Mouse (Mus musculus): ENCODE data around the gene Olfm2.

DNA sequence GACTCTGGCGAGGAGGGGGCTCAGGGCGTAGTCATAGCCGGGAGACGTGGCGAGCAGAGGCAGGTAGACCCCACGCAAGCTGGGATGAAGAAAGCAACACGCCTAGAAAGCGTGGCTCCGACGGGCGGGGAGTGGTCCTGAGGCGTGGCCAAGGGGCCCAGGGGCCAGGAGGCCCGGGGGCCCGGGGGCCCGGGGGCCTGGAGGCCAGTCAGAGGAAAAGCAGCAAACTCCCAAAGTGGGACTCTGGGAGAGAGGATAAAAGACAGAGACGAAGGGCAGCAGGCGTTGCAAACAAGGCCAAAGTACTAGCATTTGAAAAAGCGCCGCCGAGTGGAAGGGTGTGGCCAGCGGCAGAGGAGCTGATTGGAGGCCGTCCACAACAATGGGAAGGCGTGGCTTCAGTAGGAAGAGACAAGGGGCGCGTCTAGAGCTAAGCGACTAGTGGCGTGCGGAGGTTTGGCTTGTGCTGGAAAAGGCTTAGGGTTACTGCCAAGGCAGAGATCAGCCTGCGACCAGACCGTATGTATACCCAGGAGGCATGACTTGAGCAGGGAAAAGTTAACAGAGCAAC is 103.2 kb downstream of the Olfm2 start:
- 0 out of 2 replicates have a peak, but pooled peaks have one; percentile 19 for TF ChIP-seq CTCF (IDR thresholded peaks at IDR 0.05; ENCODE audit: low read depth)
- no peak for TF ChIP-seq EP300 (IDR thresholded peaks at IDR 0.05; ENCODE audit: low read depth)
